9 mouse cellular contexts compared by ENCODE assay signal in genomic region chr5:120579898-120580626, GRCm38 (mm10). TPM values are rescaled to one million over a fixed set of nuclear protein-coding genes. Genes with fewer than 3 reads are reported as not detected.
DNase-seq lines count a peak whose midpoint lies in the region; ATAC-seq lines count a peak whose summit lies in the region.
"Had no signal": no experiment of that assay in that cellular context is flagged by ENCODE, and none has a peak within 500 bp of the region (broad histone marks: within the 10 kb centered on the region; RNA-seq: fewer than 3 reads in every experiment).

No protein-coding gene starts in this region.

- no peak overlapping the region for H3K9ac ChIP-seq in liver, embryonic 12.5 days
- H3K9ac ChIP-seq in limb, embryonic 13.5 days = no peak overlapping the region

- no peaks in the 10 kb centered on the region for H3K27me3 ChIP-seq in liver, embryonic 12.5 days (replicated peaks)
- no peaks in the 10 kb centered on the region for H3K27me3 ChIP-seq in limb, embryonic 13.5 days

- no peak for DNase-seq in cerebellum, adult 11 months
- no peak for DNase-seq in liver
- DNase-seq in thymus, postnatal 0 days (ENCODE audit: low spot score) = peak; percentile 58
- DNase-seq in gastrocnemius, postnatal 14 days = no peak
- DNase-seq in spleen, postnatal 4 days (ENCODE audit: low spot score in 2 of 2) = no peak

- peak overlapping the region; percentile 98 for H3K27ac ChIP-seq in liver, embryonic 12.5 days
- H3K27ac ChIP-seq in limb, embryonic 13.5 days = peak overlapping the region; percentile 82

- H3K36me3 ChIP-seq in liver, embryonic 12.5 days = peaks cover 77% of the 10 kb centered on the region
- H3K36me3 ChIP-seq in limb, embryonic 13.5 days = peaks cover 35% of the 10 kb centered on the region

- no peaks in the 10 kb centered on the region for H3K9me3 ChIP-seq in liver, embryonic 12.5 days (replicated peaks)
- no peaks in the 10 kb centered on the region for H3K9me3 ChIP-seq in limb, embryonic 13.5 days

- intact Hi-C loops in gastrocnemius, postnatal 14 days (cut with DNase I; ENCODE audit: low total_unique reads) = no loop called here

- ATAC-seq in cerebellum, adult (ENCODE audit: insufficient number of reproducible peaks, low FRiP score, low TSS enrichment) = peak; percentile 49; the same call in 1 of the 2 replicates
- no peak for ATAC-seq in liver, embryonic 12.5 days
- 0 out of 2 replicates have a peak, but pooled peaks have one; percentile 8 for ATAC-seq in limb, embryonic 13.5 days (ENCODE audit: low FRiP score, low read depth)

- H3K4me3 ChIP-seq in liver, embryonic 12.5 days = no peak overlapping the region
- no peak overlapping the region for H3K4me3 ChIP-seq in limb, embryonic 13.5 days

- H3K4me2 ChIP-seq in liver, embryonic 12.5 days = no peak overlapping the region
- H3K4me2 ChIP-seq in limb, embryonic 13.5 days (replicated peaks) = peak overlapping the region; percentile 50

- H3K4me1 ChIP-seq in liver, embryonic 12.5 days = peaks cover 86% of the 10 kb centered on the region
- H3K4me1 ChIP-seq in limb, embryonic 13.5 days = peaks cover 55% of the 10 kb centered on the region

- WGBS in liver, embryonic 12.5 days (ENCODE audit: insufficient replicate concordance) = 90% methylated on average over 26 of the region's 26 CpGs
- WGBS in limb, embryonic 13.5 days = 65% methylated on average over 26 of the region's 26 CpGs

RNA-seq across cellular contexts. Expression of gene Tpcn1, which starts 8.4 kb away (rescaled TPM):
- polyA plus RNA-seq in liver, embryonic 12.5 days (2016; fragmentation: Nextera tagmentation; extraction: Ambion mirVana) = 24.8 and 25.4 TPM in 2 replicates
- polyA plus RNA-seq in limb, embryonic 13.5 days (2015; fragmentation: Nextera tagmentation; extraction: Ambion mirVana) = 23.7 and 24.0 TPM in 2 replicates
- polyA plus RNA-seq in thymus, postnatal 0 days (2015; fragmentation: Nextera tagmentation; extraction: Ambion mirVana) = 33.3 and 48.6 TPM in 2 replicates
- total RNA-seq in gastrocnemius, postnatal 14 days (2021) = 10 to 100 TPM; 47.6 to 50.9 TPM

RNA-seq across cellular contexts. Expression of gene Iqcd, which starts 8.8 kb away (rescaled TPM):
- 2.0 and 2.1 TPM in 2 replicates for polyA plus RNA-seq in liver, embryonic 12.5 days (2016; fragmentation: Nextera tagmentation; extraction: Ambion mirVana)
- polyA plus RNA-seq in limb, embryonic 13.5 days (2015; fragmentation: Nextera tagmentation; extraction: Ambion mirVana) = 0.68 and 0.69 TPM in 2 replicates
- 1.5 and 1.7 TPM in 2 replicates for polyA plus RNA-seq in thymus, postnatal 0 days (2015; fragmentation: Nextera tagmentation; extraction: Ambion mirVana)
- total RNA-seq in gastrocnemius, postnatal 14 days (2021) = under 1 TPM in 1 of 2 experiments, not detected in 1; 0.13 TPM

RNA-seq across cellular contexts. Expression of gene Rita1, which starts 32.3 kb away (rescaled TPM):
- 7.3 and 8.4 TPM in 2 replicates for polyA plus RNA-seq in liver, embryonic 12.5 days (2016; fragmentation: Nextera tagmentation; extraction: Ambion mirVana)
- 15.6 and 17.9 TPM in 2 replicates for polyA plus RNA-seq in limb, embryonic 13.5 days (2015; fragmentation: Nextera tagmentation; extraction: Ambion mirVana)
- 10.7 TPM in 2 replicates for polyA plus RNA-seq in thymus, postnatal 0 days (2015; fragmentation: Nextera tagmentation; extraction: Ambion mirVana)
- 1 to 10 TPM; 4.3 to 5.3 TPM for total RNA-seq in gastrocnemius, postnatal 14 days (2021)

RNA-seq across cellular contexts. Expression of gene Ddx54, which starts 32.5 kb away (rescaled TPM):
- polyA plus RNA-seq in liver, embryonic 12.5 days (2016; fragmentation: Nextera tagmentation; extraction: Ambion mirVana) = 35.0 and 36.3 TPM in 2 replicates
- polyA plus RNA-seq in limb, embryonic 13.5 days (2015; fragmentation: Nextera tagmentation; extraction: Ambion mirVana) = 46.5 and 47.2 TPM in 2 replicates
- 106 and 108 TPM in 2 replicates for polyA plus RNA-seq in thymus, postnatal 0 days (2015; fragmentation: Nextera tagmentation; extraction: Ambion mirVana)
- 10 to 100 TPM; 20.1 to 22.3 TPM for total RNA-seq in gastrocnemius, postnatal 14 days (2021)

RNA-seq across cellular contexts. Expression of gene Cfap73, which starts 54.0 kb away (rescaled TPM):
- not detected in 2 replicates for polyA plus RNA-seq in liver, embryonic 12.5 days (2016; fragmentation: Nextera tagmentation; extraction: Ambion mirVana)
- polyA plus RNA-seq in limb, embryonic 13.5 days (2015; fragmentation: Nextera tagmentation; extraction: Ambion mirVana) = not detected in 2 replicates
- 0.23 and 0.30 TPM in 2 replicates for polyA plus RNA-seq in thymus, postnatal 0 days (2015; fragmentation: Nextera tagmentation; extraction: Ambion mirVana)
- not detected for total RNA-seq in gastrocnemius, postnatal 14 days (2021)
- polyA plus RNA-seq: large intestine, adult 2 months had no signal
